Mouse (Mus musculus) MEL (cell line): ENCODE results near the gene Mapre3. TPM values are rescaled to one million over a fixed set of nuclear protein-coding genes. Genes with fewer than 3 reads are reported as not detected.

ENCODE experiments used
- DNase-seq: peaks from one replicate; pipeline ENCODE4 v3.0.0; 2011; ENCODE audit warnings: low read depth, low spot score
- H3K27ac ChIP-seq: 2 replicates; pipeline ENCODE4 v1.5.1; 2012; ENCODE audit warnings: low read depth, mild to moderate bottlenecking, control low read depth, low read length, moderate library complexity; ENCODE audit not compliant: control insufficient read depth
- H3K27me3 ChIP-seq, 2 experiments: fragments of 150-350 bp in 1 of 2; sonication (generic) in 1 of 2; 2 replicates each; pipeline ENCODE4 v1.6.1; 2012; ENCODE audit warnings: low read length in 2 of 2, mild to moderate bottlenecking in 2 of 2, improper control_type of control experiment in 1 of 2, moderate library complexity in 1 of 2; ENCODE audit not compliant: insufficient read depth in 2 of 2, control insufficient read depth in 1 of 2
- H3K36me3 ChIP-seq, 2 experiments: 2 replicates each; pipeline ENCODE4 v1.6.1; 2012 to 2014; ENCODE audit warnings: low read length in 2 of 2, improper control_type of control experiment in 1 of 2, inconsistent platforms in 1 of 2, mild to moderate bottlenecking in 1 of 2; ENCODE audit not compliant: insufficient read depth in 2 of 2, control insufficient read depth in 1 of 2
- H3K4me1 ChIP-seq, 2 experiments: fragments of 150-350 bp in 1 of 2; sonication (generic) in 1 of 2; 2 replicates each; pipeline ENCODE4 v1.6.1; 2012; ENCODE audit warnings: low read length in 2 of 2, improper control_type of control experiment in 1 of 2, mild to moderate bottlenecking in 1 of 2; ENCODE audit not compliant: insufficient read depth in 2 of 2, control insufficient read depth in 1 of 2
- H3K4me3 ChIP-seq, 2 experiments: fragments of 150-350 bp in 1 of 2; sonication (generic) in 1 of 2; 2 replicates each; pipeline ENCODE4 v1.5.1; 2012; ENCODE audit warnings: low read depth in 2 of 2, low read length in 2 of 2, mild to moderate bottlenecking in 2 of 2, moderate library complexity in 2 of 2, control low read depth in 1 of 2, improper control_type of control experiment in 1 of 2; ENCODE audit not compliant: control insufficient read depth in 1 of 2, insufficient read depth in 1 of 2
- H3K79me2 ChIP-seq: 2 replicates; pipeline ENCODE4 v1.6.1; 2012; ENCODE audit warnings: mild to moderate bottlenecking, low read length, moderate library complexity; ENCODE audit not compliant: control insufficient read depth, poor library complexity, insufficient read depth
- H3K9ac ChIP-seq: 2 replicates; pipeline ENCODE4 v1.6.1; 2012; ENCODE audit warnings: low read depth, mild to moderate bottlenecking, control low read depth, low read length, moderate library complexity; ENCODE audit not compliant: control insufficient read depth, poor library complexity, severe bottlenecking
- H3K9me3 ChIP-seq: fragments of 150-350 bp; sonication (generic); replicated peaks from 2 replicates; pipeline ENCODE4 v1.6.1; 2012; ENCODE audit warnings: mild to moderate bottlenecking, low read length, improper control_type of control experiment, moderate library complexity; ENCODE audit not compliant: insufficient read depth
- CHD1 ChIP-seq: IDR thresholded peaks from 2 replicates; pipeline ENCODE4 v1.6.1; 2012; ENCODE audit warnings: low read depth, mild to moderate bottlenecking, inconsistent platforms, low read length, improper control_type of control experiment
- CHD2 ChIP-seq: IDR thresholded peaks from 2 replicates; pipeline ENCODE4 v1.6.1; 2011; ENCODE audit warnings: low read length, improper control_type of control experiment
- CTCF ChIP-seq, 3 experiments: IDR thresholded peaks in 2 of 3; conservative IDR thresholded peaks in 1 of 3; 2 replicates each; pipeline ENCODE4 v1.5.1; 2011 to 2012; ENCODE audit warnings: low read length in 3 of 3, low read depth in 2 of 3, mild to moderate bottlenecking in 2 of 3, improper control_type of control experiment in 1 of 3, inconsistent platforms in 1 of 3, mixed read lengths in 1 of 3, moderate library complexity in 1 of 3; ENCODE audit not compliant: control insufficient read depth in 1 of 3, insufficient read depth in 1 of 3, poor library complexity in 1 of 3, severe bottlenecking in 1 of 3
- E2F4 ChIP-seq: IDR thresholded peaks from 2 replicates; pipeline ENCODE4 v1.6.1; 2011; ENCODE audit warnings: low read depth, low read length, improper control_type of control experiment, borderline replicate concordance
- EP300 ChIP-seq, 2 experiments: IDR thresholded peaks; 2 replicates each; pipeline ENCODE4 v1.6.1; 2011; ENCODE audit warnings: improper control_type of control experiment in 2 of 2, low read length in 2 of 2, low read depth in 1 of 2, mild to moderate bottlenecking in 1 of 2
- ETS1 ChIP-seq: IDR thresholded peaks from 2 replicates; pipeline ENCODE4 v1.6.1; 2012; ENCODE audit warnings: low read depth, mild to moderate bottlenecking, inconsistent platforms, low read length, improper control_type of control experiment, moderate library complexity
- GABPA ChIP-seq: IDR thresholded peaks from 2 replicates; pipeline ENCODE4 v1.6.1; 2012; ENCODE audit warnings: low read depth, mild to moderate bottlenecking, inconsistent platforms, low read length, improper control_type of control experiment, moderate library complexity
- GATA1 ChIP-seq: IDR thresholded peaks from 2 replicates; pipeline ENCODE4 v1.6.1; 2011; ENCODE audit warnings: low read depth, low read length, improper control_type of control experiment
- HCFC1 ChIP-seq: IDR thresholded peaks from 2 replicates; pipeline ENCODE4 v1.6.1; 2012; ENCODE audit warnings: low read depth, mild to moderate bottlenecking, inconsistent platforms, low read length, improper control_type of control experiment, moderate library complexity
- JUND ChIP-seq: IDR thresholded peaks from 2 replicates; pipeline ENCODE4 v1.6.1; 2011; ENCODE audit warnings: low read depth, mild to moderate bottlenecking, improper control_type of control experiment, low read length
- KAT2A ChIP-seq: conservative IDR thresholded peaks from 2 replicates; pipeline ENCODE4 v1.6.1; 2012; ENCODE audit warnings: low read depth, low read length, improper control_type of control experiment, inconsistent platforms
- MAFK ChIP-seq: IDR thresholded peaks from 2 replicates; pipeline ENCODE4 v1.6.1; 2011; ENCODE audit warnings: low read depth, mild to moderate bottlenecking, low read length, improper control_type of control experiment, borderline replicate concordance
- MAX ChIP-seq: IDR thresholded peaks from 2 replicates; pipeline ENCODE4 v1.6.1; 2011; ENCODE audit warnings: low read length, improper control_type of control experiment
- MAZ ChIP-seq: IDR thresholded peaks from 2 replicates; pipeline ENCODE4 v1.6.1; 2012; ENCODE audit warnings: low read depth, mild to moderate bottlenecking, inconsistent platforms, low read length, improper control_type of control experiment
- MEF2A ChIP-seq: IDR thresholded peaks from 2 replicates; pipeline ENCODE4 v1.6.1; 2014; ENCODE audit warnings: low read depth, mild to moderate bottlenecking, inconsistent platforms, low read length, improper control_type of control experiment; ENCODE audit not compliant: poor library complexity, insufficient replicate concordance, severe bottlenecking; ENCODE audit errors: extremely low read depth
- MXI1 ChIP-seq: IDR thresholded peaks from 2 replicates; pipeline ENCODE4 v1.6.1; 2011; ENCODE audit warnings: mild to moderate bottlenecking, low read depth, low read length, improper control_type of control experiment
- MYB ChIP-seq: IDR thresholded peaks from 2 replicates; pipeline ENCODE4 v1.6.1; 2011; ENCODE audit warnings: mild to moderate bottlenecking, low read depth, low read length, improper control_type of control experiment
- MYC ChIP-seq: IDR thresholded peaks from 2 replicates; pipeline ENCODE4 v1.6.1; 2011; ENCODE audit warnings: low read depth, mild to moderate bottlenecking, low read length, improper control_type of control experiment, moderate library complexity
- NELFE ChIP-seq: IDR thresholded peaks from 2 replicates; pipeline ENCODE4 v1.6.1; 2011; ENCODE audit warnings: low read depth, low read length, improper control_type of control experiment
- NRF1 ChIP-seq: IDR thresholded peaks from 2 replicates; pipeline ENCODE4 v1.6.1; 2014; ENCODE audit warnings: low read depth, mild to moderate bottlenecking, inconsistent platforms, low read length, improper control_type of control experiment, moderate library complexity; ENCODE audit not compliant: poor library complexity, insufficient read depth, severe bottlenecking
- POLR2A ChIP-seq, 2 experiments: IDR thresholded peaks; 2 replicates each; pipeline ENCODE4 v1.6.1; 2011 to 2012; ENCODE audit warnings: low read length in 2 of 2, mild to moderate bottlenecking in 2 of 2, control low read depth in 1 of 2, improper control_type of control experiment in 1 of 2, low read depth in 1 of 2, moderate library complexity in 1 of 2; ENCODE audit not compliant: control insufficient read depth in 1 of 2, insufficient read depth in 1 of 2, poor library complexity in 1 of 2
- POLR2AphosphoS2 ChIP-seq: IDR thresholded peaks from 2 replicates; pipeline ENCODE4 v1.6.1; 2011; ENCODE audit warnings: low read length, improper control_type of control experiment
- POLR2AphosphoS5 ChIP-seq: IDR thresholded peaks from 2 replicates; pipeline ENCODE4 v1.6.1; 2012; ENCODE audit warnings: low read depth, borderline replicate concordance, mild to moderate bottlenecking, inconsistent platforms, low read length, moderate library complexity, mixed read lengths
- RAD21 ChIP-seq: IDR thresholded peaks from 2 replicates; pipeline ENCODE4 v1.6.1; 2011; ENCODE audit warnings: mild to moderate bottlenecking, low read depth, low read length, improper control_type of control experiment
- RCOR1 ChIP-seq: IDR thresholded peaks from 2 replicates; pipeline ENCODE4 v1.6.1; 2012; ENCODE audit warnings: low read depth, mild to moderate bottlenecking, inconsistent platforms, low read length, improper control_type of control experiment
- SIN3A ChIP-seq: IDR thresholded peaks from 2 replicates; pipeline ENCODE4 v1.6.1; 2012; ENCODE audit warnings: low read length, improper control_type of control experiment, inconsistent platforms
- SMC3 ChIP-seq: IDR thresholded peaks from 2 replicates; pipeline ENCODE4 v1.6.1; 2011; ENCODE audit warnings: low read depth, low read length, improper control_type of control experiment
- TAL1 ChIP-seq: IDR thresholded peaks from 2 replicates; pipeline ENCODE4 v1.6.1; 2012; ENCODE audit warnings: mild to moderate bottlenecking, inconsistent platforms, low read length, moderate library complexity, mixed read lengths
- TBP ChIP-seq: IDR thresholded peaks from 2 replicates; pipeline ENCODE4 v1.8.0; 2011; ENCODE audit warnings: low read depth, low read length, improper control_type of control experiment
- TCF12 ChIP-seq: IDR thresholded peaks from 2 replicates; pipeline ENCODE4 v1.6.1; 2014; ENCODE audit warnings: low read depth, mild to moderate bottlenecking, inconsistent platforms, low read length, improper control_type of control experiment, moderate library complexity
- UBTF ChIP-seq: IDR thresholded peaks from 2 replicates; pipeline ENCODE4 v1.6.1; 2012; ENCODE audit warnings: low read depth, mild to moderate bottlenecking, inconsistent platforms, low read length, improper control_type of control experiment, moderate library complexity, borderline replicate concordance; ENCODE audit not compliant: insufficient read depth
- USF1 ChIP-seq: IDR thresholded peaks from 2 replicates; pipeline ENCODE4 v1.6.1; 2014; ENCODE audit warnings: low read depth, mild to moderate bottlenecking, inconsistent platforms, low read length, improper control_type of control experiment, moderate library complexity
- USF2 ChIP-seq, 2 experiments: IDR thresholded peaks; 2 replicates each; pipeline ENCODE4 v1.6.1; 2011 to 2012; ENCODE audit warnings: improper control_type of control experiment in 2 of 2, low read length in 2 of 2, borderline replicate concordance in 1 of 2, inconsistent platforms in 1 of 2, low read depth in 1 of 2, mild to moderate bottlenecking in 1 of 2; ENCODE audit not compliant: insufficient read depth in 1 of 2
- ZKSCAN1 ChIP-seq: IDR thresholded peaks from 2 replicates; pipeline ENCODE4 v1.6.1; 2012; ENCODE audit warnings: low read depth, mild to moderate bottlenecking, inconsistent platforms, low read length, improper control_type of control experiment, moderate library complexity
- ZMIZ1 ChIP-seq: IDR thresholded peaks from 2 replicates; pipeline ENCODE4 v1.6.1; 2012; ENCODE audit warnings: low read depth, mild to moderate bottlenecking, inconsistent platforms, low read length, improper control_type of control experiment, moderate library complexity
- ZNF384 ChIP-seq: IDR thresholded peaks from 2 replicates; pipeline ENCODE4 v1.6.1; 2012; ENCODE audit warnings: low read depth, mild to moderate bottlenecking, inconsistent platforms, low read length, improper control_type of control experiment
- polyA plus RNA-seq, 2 experiments: library from polyadenylated mRNA; stranded (reverse) in 1 of 2; unstranded in 1 of 2; fragments of >175 nt in 1 of 2; fragments of >200 nt in 1 of 2; gene quantifications; 2 replicates each; pipeline versions ENCODE4 v1.2.1 to v1.2.4; 2012; ENCODE audit warnings: low replicate concordance in 2 of 2, low read depth in 1 of 2; ENCODE audit not compliant: insufficient read length in 2 of 2, insufficient read depth in 1 of 2, missing spikeins in 1 of 2
- total RNA-seq: library from RNA; depleted of rRNA; stranded (reverse); fragments of 300-350 nt; gene quantifications from 2 replicates; pipeline ENCODE4 v1.2.3, GENCODE M21; 2012

The Mapre3 gene
- total and polyA plus RNA-seq, 3 experiments = 0.04 to 0.81 TPM; not detected in 1

DNA sequence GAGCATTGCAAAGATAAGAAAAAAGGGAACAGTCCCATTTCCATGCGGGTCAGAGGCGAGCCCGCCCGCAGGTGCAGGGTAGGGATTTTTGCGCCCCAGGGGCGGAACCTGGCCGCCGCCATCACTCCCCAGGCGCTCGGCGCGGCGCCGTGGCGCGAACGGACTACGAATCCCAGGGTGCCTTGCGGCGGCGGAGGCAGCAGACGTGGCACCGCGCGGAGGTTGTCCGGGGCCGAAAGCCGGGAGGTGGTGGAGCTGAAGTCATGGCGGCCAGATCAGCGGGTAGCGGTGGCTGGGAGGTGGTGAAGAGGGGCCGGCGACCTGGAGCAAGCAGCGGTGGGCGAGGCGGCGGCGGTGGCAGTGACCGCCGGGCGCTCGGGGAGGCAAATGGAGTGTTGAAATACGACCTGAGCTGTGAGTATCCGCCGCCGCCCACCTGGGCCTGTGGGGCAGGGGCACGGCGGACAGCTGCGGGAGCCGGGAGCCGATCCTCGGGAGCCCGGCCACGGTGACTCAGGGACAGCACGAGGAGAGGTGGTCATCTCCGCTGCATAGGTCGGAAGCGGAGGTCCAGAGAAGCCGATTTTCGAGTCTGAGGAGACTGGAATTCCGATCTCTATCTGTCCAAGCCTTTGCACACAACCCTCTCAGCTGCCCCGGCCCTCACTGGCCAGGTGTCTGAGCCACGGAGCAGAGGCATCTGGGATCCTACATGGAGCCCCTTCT is 55.1 kb downstream of the Mapre3 start:
- H3K27ac ChIP-seq = peak overlapping the region; percentile 26
- H3K4me3 ChIP-seq = peak overlapping the region; percentile 79 to 90
- DNase-seq = peak; percentile 94
- TF ChIP-seq ETS1 (peak; percentile 26; the same call in 1 of the 2 replicates), POLR2A (IDR thresholded peaks at IDR 0.05; ENCODE audit: control insufficient read depth in 1 of 2, insufficient read depth in 1 of 2, low read depth in 1 of 2, low read length in 2 of 2, poor library complexity in 1 of 2) (peak; percentile 93 to 96), MYB (no peak), EP300 (IDR thresholded peaks at IDR 0.05; ENCODE audit: low read depth in 1 of 2, low read length in 2 of 2) (no peak), MXI1 (peak; percentile 92), GATA1 (no peak), ZNF384 (no peak), USF2 (IDR thresholded peaks at IDR 0.05; ENCODE audit: borderline replicate concordance in 1 of 2, insufficient read depth in 1 of 2, low read depth in 1 of 2, low read length in 2 of 2) (no peak), RCOR1 (no peak), NELFE (peak; percentile 88), NRF1 (peak; percentile 51; the same call in 1 of the 2 replicates), HCFC1 (peak; percentile 98), JUND (no peak), MYC (no peak), SMC3 (no peak), SIN3A (peak; percentile 78), GABPA (no peak), KAT2A (peak; percentile 89; the same call in 1 of the 2 replicates), TCF12 (peak; percentile 84), POLR2AphosphoS5 (no peak), TBP (peak; percentile 59; the same call in 1 of the 2 replicates), ZMIZ1 (peak; percentile 74), MEF2A (no peak), USF1 (no peak), TAL1 (no peak), MAX (no peak; the same call in 1 of the 2 replicates), E2F4 (peak; percentile 74; the same call in 1 of the 2 replicates), RAD21 (no peak), CHD2 (no peak), MAZ (0 out of 2 replicates have a peak, but pooled peaks have one; percentile 77), UBTF (no peak), CHD1 (no peak), MAFK (no peak), CTCF (IDR thresholded peaks at IDR 0.05 in 2 of 3, conservative IDR thresholded peaks at IDR 0.05 in 1 of 3; ENCODE audit: control insufficient read depth in 1 of 3, insufficient read depth in 1 of 3, low read depth in 2 of 3, low read length in 3 of 3, poor library complexity in 1 of 3, severe bottlenecking in 1 of 3) (no peak), POLR2AphosphoS2 (peak; percentile 91), ZKSCAN1 (no peak)

More for the DNA sequence above, 55.1 kb downstream of the Mapre3 start:
- H3K36me3 ChIP-seq = peaks cover 9 to 14% of the 10 kb centered on the region in 2 experiments
- H3K79me2 ChIP-seq = peaks cover 13% of the 10 kb centered on the region
- H3K4me1 ChIP-seq = peaks cover 3 to 13% of the 10 kb centered on the region in 2 experiments
- peak overlapping the region; percentile 93 for H3K9ac ChIP-seq
- H3K27me3 ChIP-seq = no peaks in the 10 kb centered on the region
- no peaks in the 10 kb centered on the region for H3K9me3 ChIP-seq
